Mouse (Mus musculus): Measurements from ENCODE around the gene Treml1. TPM values are rescaled to one million over a fixed set of nuclear protein-coding genes. Genes with fewer than 3 reads are reported as not detected.

Treml1 gene
- polyA plus RNA-seq, 1 experiment from 2014 or later: 0.49 TPM

Other genes with a start within 250 kb of the Treml1 start
- not detected in 2 replicates for gene 9830107B12Rik, start 213.6 kb upstream of the Treml1 start, polyA plus RNA-seq (2015; fragmentation: Nextera tagmentation; extraction: Ambion mirVana)
- gene A530064D06Rik, start 192.6 kb upstream of the Treml1 start, polyA plus RNA-seq (2015; fragmentation: Nextera tagmentation; extraction: Ambion mirVana): not detected in 2 replicates
- 0.05 TPM in 1 of 2 replicates, not detected in the other for gene Trem1, start 127.1 kb upstream of the Treml1 start, polyA plus RNA-seq (2015; fragmentation: Nextera tagmentation; extraction: Ambion mirVana)
- not detected in 2 replicates for gene Trem3, start 112.1 kb upstream of the Treml1 start, polyA plus RNA-seq (2015; fragmentation: Nextera tagmentation; extraction: Ambion mirVana)
- 0.18 TPM in 1 of 2 replicates, not detected in the other for gene Treml4, start 95.6 kb upstream of the Treml1 start, polyA plus RNA-seq (2015; fragmentation: Nextera tagmentation; extraction: Ambion mirVana)
- gene Treml2, start 60.4 kb upstream of the Treml1 start, polyA plus RNA-seq (2015; fragmentation: Nextera tagmentation; extraction: Ambion mirVana): 0.12 TPM in 1 of 2 replicates, not detected in the other
- gene B430306N03Rik, start 43.8 kb upstream of the Treml1 start, polyA plus RNA-seq (2015; fragmentation: Nextera tagmentation; extraction: Ambion mirVana): 0.04 TPM in 1 of 2 replicates, not detected in the other
- 2.1 and 2.3 TPM in 2 replicates for gene Trem2, start 13.5 kb upstream of the Treml1 start, polyA plus RNA-seq (2015; fragmentation: Nextera tagmentation; extraction: Ambion mirVana)
- gene Nfya, start 50.0 kb downstream of the Treml1 start, polyA plus RNA-seq (2015; fragmentation: Nextera tagmentation; extraction: Ambion mirVana): 14.8 and 17.8 TPM in 2 replicates
- gene Oard1, start 50.1 kb downstream of the Treml1 start, polyA plus RNA-seq (2015; fragmentation: Nextera tagmentation; extraction: Ambion mirVana): 74.4 and 85.8 TPM in 2 replicates
- gene Apobec2, start 73.0 kb downstream of the Treml1 start, polyA plus RNA-seq (2015; fragmentation: Nextera tagmentation; extraction: Ambion mirVana): 0.72 and 0.81 TPM in 2 replicates
- gene Tspo2, start 91.6 kb downstream of the Treml1 start, polyA plus RNA-seq (2015; fragmentation: Nextera tagmentation; extraction: Ambion mirVana): 1.7 and 2.4 TPM in 2 replicates
- 0.15 and 0.37 TPM in 2 replicates for gene Unc5cl, start 95.0 kb downstream of the Treml1 start, polyA plus RNA-seq (2015; fragmentation: Nextera tagmentation; extraction: Ambion mirVana)